Mouse (Mus musculus): ENCODE data around the gene Srgap3.

The Srgap3 gene

GRCm38 (mm10) chr6:112912552-112912951 is 34.5 kb downstream of the Srgap3 start:
- DNase-seq (ENCODE audit: low spot score) = no peak

- no peak for DNase-seq (ENCODE audit: low spot score)
Measured at GRCm38 (mm10) chr6:112909711-112910110, 37.4 kb downstream of the Srgap3 start.

- no peak for DNase-seq (ENCODE audit: low spot score)
Measured at GRCm38 (mm10) chr6:112907887-112908584, 39.0 kb downstream of the Srgap3 start.

GRCm38 (mm10) chr6:112903796-112904195 is 43.3 kb downstream of the Srgap3 start:
- no peak for DNase-seq (ENCODE audit: low spot score)

GRCm38 (mm10) chr6:112903226-112903625 is 43.8 kb downstream of the Srgap3 start:
- DNase-seq (ENCODE audit: low spot score) = no peak

- no peak for DNase-seq (ENCODE audit: low spot score)
Measured at GRCm38 (mm10) chr6:112902791-112903190, 44.3 kb downstream of the Srgap3 start.

GRCm38 (mm10) chr6:112900306-112900705 is 46.8 kb downstream of the Srgap3 start:
- DNase-seq (ENCODE audit: low spot score) = no peak

- DNase-seq (ENCODE audit: low spot score) = no peak
Measured at GRCm38 (mm10) chr6:112899711-112900110, 47.4 kb downstream of the Srgap3 start.

GRCm38 (mm10) chr6:112899276-112899675 is 47.8 kb downstream of the Srgap3 start:
- no peak for DNase-seq (ENCODE audit: low spot score)

GRCm38 (mm10) chr6:112898435-112898834 is 48.6 kb downstream of the Srgap3 start:
- no peak for DNase-seq (ENCODE audit: low spot score)

GRCm38 (mm10) chr6:112896372-112896771 is 50.7 kb downstream of the Srgap3 start:
- no peak for DNase-seq (ENCODE audit: low spot score)

GRCm38 (mm10) chr6:112890331-112890751 is 56.7 kb downstream of the Srgap3 start:
- DNase-seq (ENCODE audit: low spot score) = no peak

GRCm38 (mm10) chr6:112883588-112884135 is 63.4 kb downstream of the Srgap3 start:
- no peak for DNase-seq (ENCODE audit: low spot score)

- no peak for DNase-seq (ENCODE audit: low spot score)
Measured at GRCm38 (mm10) chr6:112880048-112880534, 67.0 kb downstream of the Srgap3 start.

GRCm38 (mm10) chr6:112879154-112879553 is 67.9 kb downstream of the Srgap3 start:
- DNase-seq (ENCODE audit: low spot score) = no peak

- DNase-seq (ENCODE audit: low spot score) = no peak
Measured at GRCm38 (mm10) chr6:112873089-112873835, 73.8 kb downstream of the Srgap3 start.

GRCm38 (mm10) chr6:112871241-112871780 is 75.8 kb downstream of the Srgap3 start:
- DNase-seq (ENCODE audit: low spot score) = no peak

- no peak for DNase-seq (ENCODE audit: low spot score)
Measured at GRCm38 (mm10) chr6:112868197-112868957, 78.7 kb downstream of the Srgap3 start.

- no peak for DNase-seq (ENCODE audit: low spot score)
Measured at GRCm38 (mm10) chr6:112866096-112866495, 81.0 kb downstream of the Srgap3 start.

- no peak for DNase-seq (ENCODE audit: low spot score)
Measured at GRCm38 (mm10) chr6:112865021-112865531, 82.0 kb downstream of the Srgap3 start.

- no peak for DNase-seq (ENCODE audit: low spot score)
Measured at GRCm38 (mm10) chr6:112862465-112862864, 84.6 kb downstream of the Srgap3 start.
